Mouse (Mus musculus) heart, postnatal 25 days (tissue): ENCODE results near the gene Cep44. TPM values are rescaled to one million over a fixed set of nuclear protein-coding genes. Genes with fewer than 3 reads are reported as not detected.

Experiments used
- DNase-seq: peaks from one replicate; pipeline ENCODE4 v3.0.0; 2022; ENCODE audit warnings: low spot score
- intact Hi-C: fragments of 180-260 bp; cut with DNase I; formaldehyde crosslinking; loops from one replicate; pipeline ENCODE4 v1.15.1; 2025
- microRNA-seq: library from miRNA; unstranded; fragments of <30 nt; microRNA quantifications from one replicate; pipeline ENCODE4 v1.2.0, GENCODE M21; 2022
- total RNA-seq, 2 experiments: library from RNA; stranded (reverse); gene quantifications; 2 replicates each; pipeline ENCODE4 v1.2.3; 2021

The Cep44 gene
- total RNA-seq, 2 experiments from 2014 or later: 11.7 to 12.4 TPM

DNA sequence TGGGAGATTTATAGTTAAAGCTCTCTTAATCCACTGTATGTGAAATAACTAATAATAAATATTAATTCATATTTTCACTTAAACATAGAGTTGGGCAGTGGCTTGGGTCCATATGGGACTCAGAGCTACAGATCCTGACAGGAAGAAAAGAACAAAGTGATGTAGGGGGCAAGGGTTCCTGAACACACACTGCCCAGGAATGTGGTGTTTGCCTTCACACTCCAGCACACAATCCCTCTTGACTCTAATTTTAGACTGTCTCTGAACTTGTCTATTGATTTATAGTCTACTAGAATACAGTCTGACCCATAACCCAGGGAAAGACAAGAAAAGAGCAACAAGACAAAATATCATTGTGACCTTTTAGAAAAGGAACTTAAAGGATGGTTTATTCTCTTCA lies 48.9 kb downstream of the Cep44 start:
- no peak for DNase-seq
- intact Hi-C loops: no loop called here

DNA sequence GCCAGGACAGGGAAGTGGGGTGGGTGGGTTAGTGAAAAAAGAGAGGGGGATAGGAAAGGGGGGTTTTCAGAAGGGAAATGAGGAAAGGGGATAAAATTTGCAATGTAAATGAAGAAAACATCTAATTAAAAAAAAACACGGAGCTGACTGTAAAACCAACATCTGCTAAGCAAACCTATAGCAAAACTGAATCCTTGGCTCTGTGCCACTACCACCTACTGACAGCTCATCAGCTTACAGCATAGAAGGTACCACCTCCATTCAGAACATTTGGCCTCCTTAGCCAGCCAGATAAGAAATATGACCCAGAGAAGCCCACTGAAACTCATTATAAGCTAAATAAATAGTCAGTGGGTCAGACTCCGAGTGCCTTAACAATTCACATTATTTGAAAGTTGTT lies 61.4 kb downstream of the Cep44 start:
- DNase-seq: no peak
- intact Hi-C loops: no loop called here

DNA sequence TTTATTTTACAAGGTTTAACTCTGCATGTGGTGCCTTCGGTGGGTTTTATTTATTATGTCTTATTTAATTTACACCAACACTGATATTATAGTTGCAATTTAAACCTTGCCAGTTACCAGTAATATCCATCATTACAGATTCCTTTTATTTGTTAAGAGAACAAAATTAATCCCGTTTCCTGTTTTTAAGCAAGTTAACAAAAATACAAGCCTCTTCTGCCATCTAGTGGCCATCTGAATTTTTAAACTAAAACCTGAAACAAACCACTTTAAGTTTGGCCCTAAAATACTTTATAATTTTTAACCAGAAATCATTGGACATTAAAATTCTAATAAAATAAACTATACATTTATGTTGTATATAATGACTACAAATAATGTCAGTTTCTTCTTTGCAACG lies 64.8 kb downstream of the Cep44 start:
- no peak for DNase-seq
- intact Hi-C loops: no loop called here

Small RNA genes within 50 kb of the gene (microRNA-seq; reads per million reads assigned to microRNA genes)
- gene Gm25992: not detected

Other genes with a start within 250 kb of the Cep44 start
- gene Fbxo8, start within 50 bp of the Cep44 start, total RNA-seq: 10 to 100 TPM; 48.2 to 56.8 TPM